Mouse (Mus musculus) liver (tissue): Measurements from ENCODE around the gene Fars2.
A peak's percentile ranks its signal among the peaks of the same experiment; 100 is the strongest.

Source experiments
- DNase-seq: peaks from one replicate; pipeline ENCODE4 v3.0.0-alpha.2; 2020; ENCODE audit warnings: mixed read lengths

Gene Fars2

DNA sequence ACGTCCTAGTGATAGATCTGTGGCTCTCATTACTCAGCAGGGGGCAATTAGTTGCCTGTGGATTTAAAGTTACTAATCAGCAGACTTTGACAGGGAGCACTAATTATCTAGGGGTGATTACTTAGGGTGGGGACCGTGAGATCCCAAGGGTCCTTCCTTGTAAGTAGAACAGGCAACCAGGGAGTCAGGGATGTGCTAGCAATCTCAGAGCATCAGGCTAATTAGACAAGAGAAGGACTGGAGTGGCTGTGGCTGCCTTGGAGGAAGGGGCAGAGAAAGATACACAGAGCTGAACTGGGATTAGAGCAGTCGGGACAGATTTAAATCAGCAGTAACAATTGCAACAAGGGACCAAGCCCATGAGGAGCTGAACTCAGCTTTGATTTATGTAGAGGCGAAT, 471.9 kb downstream of the Fars2 start:
- no peak for DNase-seq

DNA sequence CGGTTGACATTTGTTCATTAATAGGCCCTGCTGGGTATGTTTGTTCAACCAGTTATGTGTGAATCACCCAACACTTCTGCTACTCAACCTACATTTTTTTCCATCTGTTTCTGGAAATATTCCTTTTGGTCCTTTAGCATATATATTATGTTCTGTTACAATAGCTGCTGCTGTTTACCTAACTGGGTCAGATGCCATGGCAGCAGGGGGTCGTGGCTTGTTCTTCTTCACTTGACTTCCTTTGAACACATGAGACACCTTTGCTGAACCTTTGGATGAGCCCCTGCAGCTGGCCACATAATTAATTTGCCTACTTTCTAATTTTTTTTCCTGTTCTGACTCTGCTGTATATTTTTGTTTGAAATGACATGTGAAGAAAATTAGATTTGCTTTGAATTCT, 475.1 kb downstream of the Fars2 start:
- no peak for DNase-seq

DNA sequence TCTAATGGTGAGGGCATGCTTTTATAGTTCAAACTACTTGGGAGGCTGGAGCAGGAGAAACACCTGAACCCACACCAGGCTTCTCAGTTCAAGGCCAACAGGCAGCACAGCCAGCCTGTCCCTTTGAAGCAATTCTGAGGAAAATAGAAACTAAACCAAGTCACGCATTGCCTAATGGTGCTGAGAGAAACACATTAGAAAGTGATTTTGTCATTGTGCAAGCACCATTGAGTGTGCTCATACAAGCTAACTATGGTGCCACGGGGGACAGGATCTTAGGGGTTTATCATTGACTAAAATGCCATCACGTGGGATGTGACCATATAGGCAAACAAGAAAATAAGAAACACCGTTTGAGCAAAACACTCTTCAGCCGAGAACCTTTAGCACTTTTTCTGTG, 489.5 kb downstream of the Fars2 start:
- no peak for DNase-seq

DNA sequence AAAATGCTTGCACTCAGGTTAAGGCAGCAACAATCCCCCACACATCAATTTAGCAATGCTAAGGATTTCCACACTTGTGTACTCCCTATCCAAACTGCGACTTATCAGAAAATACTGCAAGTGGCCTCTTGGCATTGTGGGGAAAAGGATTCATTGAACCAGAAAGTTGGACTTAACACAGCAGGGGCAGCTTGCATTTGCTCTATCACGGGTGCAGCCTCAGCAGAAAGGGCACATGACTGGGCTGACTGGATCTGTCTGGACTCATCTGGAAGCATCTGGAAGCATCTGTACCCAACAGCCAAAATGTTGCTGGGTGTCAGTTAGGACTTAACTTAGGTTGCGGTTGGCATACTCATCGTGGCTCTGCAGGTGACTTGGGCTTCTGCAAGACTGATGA, 490.7 kb downstream of the Fars2 start:
- DNase-seq, result no peak

DNA sequence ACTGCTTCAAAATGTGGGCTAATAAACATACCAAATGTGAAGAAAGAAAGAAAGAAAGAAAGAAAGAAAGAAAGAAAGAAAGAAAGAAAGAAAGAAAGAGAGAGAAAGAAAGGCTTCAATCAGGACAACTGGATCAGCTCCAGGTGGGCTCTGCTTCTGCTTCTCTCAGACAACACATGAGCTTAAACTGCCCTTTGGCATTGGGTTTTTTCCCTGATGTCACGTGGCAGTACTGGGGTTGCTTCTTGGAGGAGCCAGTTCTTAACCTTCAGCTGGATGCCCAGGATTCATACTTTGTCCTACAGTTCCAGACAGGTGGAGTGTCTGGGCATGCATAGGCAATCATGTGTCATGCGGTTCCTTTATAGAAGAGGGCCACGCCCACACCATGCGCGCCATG, 493.2 kb downstream of the Fars2 start:
- DNase-seq, result no peak

DNA sequence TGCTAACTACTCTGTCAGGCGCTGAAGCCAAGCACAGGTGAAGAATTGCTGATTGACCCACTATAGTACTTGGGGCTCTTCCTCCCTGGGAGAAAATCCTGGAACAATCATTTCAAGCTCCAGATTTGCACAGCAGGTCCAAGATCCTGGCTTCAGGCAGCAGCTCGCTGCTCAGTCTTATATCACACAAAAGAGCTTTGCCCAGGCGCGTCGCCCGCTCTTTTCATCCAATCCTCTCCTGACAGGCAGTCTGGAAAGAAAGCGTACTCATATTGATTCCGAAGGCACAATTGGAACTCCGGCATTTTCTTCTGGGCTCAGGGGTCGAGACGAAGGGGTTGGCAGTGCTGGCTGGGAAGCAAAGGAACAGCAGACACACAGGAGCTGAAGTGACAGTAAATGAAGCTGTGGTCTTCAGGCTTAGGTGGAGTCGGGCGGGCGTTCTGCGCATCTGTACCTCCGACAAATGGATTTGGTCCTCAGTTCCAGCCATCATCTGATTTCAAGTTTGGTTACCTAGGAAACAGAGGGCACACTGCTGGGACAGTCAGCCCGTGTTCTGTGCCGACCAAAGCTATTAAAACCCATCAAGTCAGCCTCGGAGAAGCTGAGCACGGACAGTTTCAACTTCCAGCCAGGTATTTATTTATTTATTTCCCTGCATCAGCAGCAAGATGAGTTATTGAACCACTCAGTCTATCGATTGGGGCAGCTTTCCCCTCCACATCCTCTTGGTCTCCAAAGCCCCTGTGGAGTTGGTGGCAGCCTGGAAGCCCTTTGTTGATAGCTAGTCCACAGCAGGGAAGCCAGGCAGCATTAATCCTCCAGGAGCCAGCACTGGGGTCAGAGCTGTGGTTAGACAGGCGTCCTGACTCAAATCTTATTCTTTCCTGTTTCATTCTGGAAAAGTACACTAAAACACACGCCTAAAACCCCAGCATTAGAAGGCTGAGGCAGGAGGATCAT, 495.9 kb downstream of the Fars2 start:
- no peak for DNase-seq

DNA sequence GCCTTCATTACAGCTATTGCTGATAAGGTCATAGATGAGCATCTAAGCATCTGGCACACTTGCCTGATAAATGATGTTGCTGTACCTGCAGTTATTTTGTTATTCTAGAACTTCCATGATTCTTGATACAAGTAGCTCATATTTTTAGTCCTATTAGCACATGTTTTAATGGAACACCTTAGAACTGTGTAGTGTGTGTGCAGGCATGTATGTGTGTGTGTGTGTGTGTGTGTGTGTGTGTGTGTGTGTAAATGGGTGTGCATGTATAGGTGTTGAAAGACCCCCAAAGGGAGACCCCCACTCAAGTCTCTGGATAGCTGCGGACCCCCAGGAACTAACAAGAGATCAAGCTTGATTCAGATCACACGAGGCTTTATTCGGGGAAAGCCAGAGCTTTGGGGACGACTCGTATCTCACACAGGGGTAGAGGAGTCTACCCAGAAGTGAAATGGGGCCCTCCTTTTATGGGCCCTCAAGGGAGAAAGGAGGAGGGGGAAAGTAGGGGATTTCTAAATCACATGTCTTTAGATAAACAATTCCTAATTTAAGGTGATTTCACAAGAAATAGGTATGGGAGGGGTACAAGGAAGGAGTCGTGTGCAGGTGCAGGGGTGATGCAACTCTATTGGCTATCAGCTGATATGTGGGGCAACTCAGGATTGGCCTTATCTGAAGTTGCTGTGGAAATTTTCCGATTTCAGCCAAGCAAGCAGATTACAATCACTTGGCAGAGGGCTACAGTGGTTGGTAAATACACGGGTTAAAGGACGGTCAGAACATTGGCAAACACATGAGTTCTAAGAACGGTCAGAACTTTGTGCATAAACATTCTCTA, 503.5 kb downstream of the Fars2 start:
- DNase-seq, result peak; percentile 9

DNA sequence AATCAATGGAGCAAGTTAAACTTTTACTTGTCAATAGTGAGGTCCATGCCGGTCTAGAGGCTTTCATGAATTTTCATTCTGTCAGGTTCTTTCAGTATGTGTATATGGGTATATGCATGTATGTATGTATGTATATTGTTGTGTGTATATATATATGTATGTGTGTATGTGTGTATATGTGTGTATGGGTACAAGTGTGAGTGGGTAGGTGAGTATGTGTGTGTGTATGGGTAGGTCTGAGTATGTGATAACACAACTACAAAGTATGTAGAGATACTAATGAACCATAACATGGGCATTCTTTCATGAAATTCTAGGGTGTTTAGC, 504.1 kb downstream of the Fars2 start:
- DNase-seq, result no peak

DNA sequence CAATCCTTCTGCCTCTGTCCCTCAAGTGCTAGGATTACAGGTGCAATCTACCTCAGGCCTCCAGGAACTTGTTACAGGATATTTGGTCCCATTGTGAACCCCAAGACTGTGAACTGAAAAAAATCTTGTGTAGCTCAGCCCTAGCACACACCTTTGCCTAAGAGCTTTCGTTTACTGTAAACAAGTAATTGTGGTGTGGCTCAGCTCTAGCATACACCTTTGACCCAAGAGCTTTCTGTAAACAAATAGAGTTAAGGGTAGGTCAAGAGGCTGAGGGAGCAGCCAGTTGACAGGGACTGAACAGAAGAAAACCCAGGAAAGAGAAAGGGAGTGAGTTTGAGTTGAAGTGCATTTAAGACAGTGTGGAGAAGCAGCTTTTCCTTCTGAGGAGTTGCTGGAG, 506.3 kb downstream of the Fars2 start:
- no peak for DNase-seq

DNA sequence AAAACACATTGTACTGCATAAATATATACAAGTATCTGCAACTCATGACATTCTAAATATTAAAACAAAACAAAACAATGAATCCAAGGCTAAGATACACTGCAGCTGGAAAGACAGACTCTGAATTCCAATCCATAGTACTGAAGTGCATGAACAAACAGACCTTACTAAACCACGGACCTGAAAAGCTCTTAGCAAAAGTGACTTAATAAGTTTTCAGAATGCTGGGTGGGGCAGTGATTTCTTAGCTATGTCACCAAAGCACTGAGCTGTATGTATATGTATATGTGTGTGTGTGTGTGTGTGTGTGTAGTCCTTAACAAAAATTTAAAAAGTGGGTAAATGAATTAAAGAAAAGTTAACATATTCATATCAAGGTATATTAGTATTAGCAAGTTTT, 511.9 kb downstream of the Fars2 start:
- DNase-seq, result no peak

DNA sequence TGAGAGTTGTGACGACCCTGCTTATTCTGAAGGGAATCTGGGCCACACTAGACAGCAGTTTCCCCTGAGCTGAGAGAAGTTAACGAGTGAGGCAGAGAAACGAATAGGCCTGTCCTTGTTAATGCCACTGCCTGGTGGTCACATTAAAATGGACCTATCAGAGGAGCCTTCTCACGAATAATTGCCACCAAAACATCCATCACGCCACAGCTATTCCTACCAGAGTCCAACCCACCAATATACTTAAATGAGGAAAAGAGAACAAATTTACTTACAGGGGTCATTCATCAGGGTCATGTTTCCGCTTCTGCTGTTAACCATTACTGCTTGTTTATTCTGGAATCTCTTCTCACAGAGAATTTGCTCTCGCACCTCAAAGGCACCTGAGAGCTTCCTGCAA, 531.0 kb downstream of the Fars2 start:
- no peak for DNase-seq

DNA sequence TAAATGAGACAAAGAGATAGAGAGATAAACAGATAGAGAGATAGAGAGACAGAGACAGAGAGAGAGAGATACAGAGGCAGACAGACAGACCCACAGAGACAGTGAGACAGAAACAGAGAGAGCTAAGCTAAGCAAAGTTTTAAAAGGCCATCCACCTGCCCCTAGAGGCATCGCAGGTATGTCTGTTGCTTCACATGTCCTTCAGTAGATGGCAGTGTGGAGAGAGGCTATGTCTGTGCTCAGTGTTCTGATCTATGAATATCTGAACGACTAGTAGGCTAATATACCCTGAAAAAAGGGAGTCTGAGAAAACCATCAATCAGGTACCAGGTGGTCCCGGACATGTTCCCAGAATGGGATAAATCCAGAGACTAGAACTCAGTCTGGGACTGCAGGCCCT, 537.0 kb downstream of the Fars2 start:
- no peak for DNase-seq

DNA sequence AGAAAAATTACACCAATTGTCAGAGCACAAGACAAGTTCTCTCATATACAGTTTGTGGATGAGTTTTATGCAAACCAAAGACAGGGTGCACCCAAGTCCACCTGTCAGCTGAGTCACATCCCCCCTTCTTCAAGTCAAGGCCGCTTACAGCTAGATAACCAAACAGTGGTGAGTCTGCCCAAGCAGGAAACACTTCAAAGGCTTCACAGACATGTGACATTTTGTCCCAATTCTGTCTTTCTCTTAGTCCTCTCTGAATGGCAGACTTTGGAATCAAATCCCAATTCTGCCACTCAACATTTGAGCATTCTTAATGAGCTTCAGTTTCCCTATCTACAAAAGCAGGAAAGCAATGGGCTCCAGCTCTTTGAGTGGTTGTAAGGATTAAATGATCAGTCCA, 562.1 kb downstream of the Fars2 start:
- no peak for DNase-seq

DNA sequence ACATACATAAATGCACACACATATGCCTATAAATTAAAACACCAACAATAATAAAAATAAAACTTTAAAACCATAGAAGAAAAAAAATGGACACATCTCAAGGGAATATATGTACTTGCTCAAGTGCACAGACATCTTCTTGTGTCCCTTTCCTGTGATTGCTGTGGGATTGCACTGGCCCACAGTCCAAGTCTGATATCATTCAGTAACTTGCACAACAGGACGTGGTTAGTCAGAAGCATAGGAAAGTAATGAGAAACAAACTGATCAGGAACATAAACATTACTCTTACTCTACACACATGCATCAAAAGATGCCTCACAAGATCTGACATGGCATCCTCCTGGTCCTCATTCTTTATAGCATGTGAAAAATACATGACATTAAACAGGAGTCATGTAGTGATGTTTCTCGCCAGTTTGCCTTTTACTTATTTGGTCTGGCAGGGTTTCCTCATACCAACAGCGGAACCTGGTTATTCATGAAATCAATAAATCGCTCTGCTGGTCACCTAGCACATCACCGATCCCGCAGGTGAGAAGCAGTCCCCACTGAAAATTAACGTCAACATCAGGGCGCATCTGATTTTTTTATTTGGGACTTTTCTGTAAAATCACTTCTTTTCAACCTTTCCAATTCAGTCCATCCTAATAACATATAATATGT, 563.6 kb downstream of the Fars2 start:
- no peak for DNase-seq

DNA sequence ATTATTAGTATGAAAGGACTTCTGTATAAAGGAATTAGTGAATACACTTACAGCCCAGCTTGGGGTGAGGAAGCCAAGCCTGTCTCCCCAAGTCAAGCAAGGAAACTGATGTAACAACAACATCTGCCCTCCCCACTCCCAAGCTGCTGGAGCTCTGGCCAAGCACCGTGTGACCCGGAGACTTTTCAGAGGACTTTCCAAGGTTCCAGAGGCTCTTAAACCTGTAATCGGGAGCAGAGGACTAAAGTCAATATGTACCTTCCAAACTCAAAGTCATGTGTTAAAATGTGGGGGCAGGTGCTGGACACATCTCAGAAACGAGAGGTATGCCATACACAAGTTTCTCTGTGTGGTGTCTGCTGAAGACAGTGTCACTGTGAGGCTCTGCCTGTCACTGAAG, 566.4 kb downstream of the Fars2 start:
- no peak for DNase-seq

DNA sequence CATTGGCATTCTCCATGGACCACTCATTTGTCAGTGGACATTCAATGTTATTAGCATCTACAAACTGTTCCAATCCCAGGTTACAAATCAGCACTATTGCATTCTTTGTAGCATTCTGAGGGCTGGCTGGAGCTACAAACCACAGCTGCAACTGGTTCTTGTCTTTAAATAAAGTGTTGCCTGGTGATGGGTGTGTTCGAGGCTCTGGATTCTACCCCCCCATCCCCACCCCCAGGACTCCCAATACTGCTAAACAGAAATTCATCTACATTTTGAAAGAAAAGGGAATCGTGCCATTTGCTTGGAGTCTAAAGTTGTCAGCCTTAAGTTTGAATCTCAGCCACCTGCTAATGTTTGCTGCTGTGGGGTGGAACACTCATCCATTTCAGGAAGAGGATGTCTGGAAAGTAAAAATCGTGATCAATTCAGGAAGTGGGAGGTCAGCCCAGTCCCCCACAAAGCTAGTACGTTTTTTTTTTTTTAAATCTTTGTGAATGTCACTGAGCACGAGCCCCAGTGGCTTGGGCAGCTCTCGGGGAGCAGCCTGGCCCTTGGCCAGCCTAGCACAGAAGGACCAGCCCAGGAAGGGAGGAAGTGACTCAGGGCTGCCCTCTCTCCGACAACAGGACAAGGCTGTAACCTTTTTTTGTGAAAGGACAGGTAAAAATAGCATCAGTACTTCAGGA, 578.4 kb downstream of the Fars2 start:
- DNase-seq, result no peak

DNA sequence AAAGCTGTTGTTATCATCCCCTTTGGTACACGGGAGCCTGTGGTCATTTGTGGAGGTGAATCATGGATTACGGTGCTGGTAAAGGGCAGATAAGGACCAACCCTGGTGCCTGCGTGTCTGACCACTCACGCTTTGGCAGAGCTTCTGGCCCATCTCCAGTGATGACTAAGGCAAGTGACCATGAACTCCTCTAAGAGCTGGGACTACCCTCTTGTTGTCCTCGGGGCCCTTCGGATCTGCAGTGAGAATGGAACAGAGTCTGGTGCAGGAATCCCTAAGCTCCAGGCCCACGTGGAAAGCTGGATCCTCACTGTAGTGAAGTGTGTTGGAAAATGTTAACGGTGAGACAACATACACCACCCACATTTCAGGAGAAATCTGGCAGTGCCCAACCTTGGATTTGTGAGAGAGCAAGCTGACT, 579.1 kb downstream of the Fars2 start:
- DNase-seq, result no peak

DNA sequence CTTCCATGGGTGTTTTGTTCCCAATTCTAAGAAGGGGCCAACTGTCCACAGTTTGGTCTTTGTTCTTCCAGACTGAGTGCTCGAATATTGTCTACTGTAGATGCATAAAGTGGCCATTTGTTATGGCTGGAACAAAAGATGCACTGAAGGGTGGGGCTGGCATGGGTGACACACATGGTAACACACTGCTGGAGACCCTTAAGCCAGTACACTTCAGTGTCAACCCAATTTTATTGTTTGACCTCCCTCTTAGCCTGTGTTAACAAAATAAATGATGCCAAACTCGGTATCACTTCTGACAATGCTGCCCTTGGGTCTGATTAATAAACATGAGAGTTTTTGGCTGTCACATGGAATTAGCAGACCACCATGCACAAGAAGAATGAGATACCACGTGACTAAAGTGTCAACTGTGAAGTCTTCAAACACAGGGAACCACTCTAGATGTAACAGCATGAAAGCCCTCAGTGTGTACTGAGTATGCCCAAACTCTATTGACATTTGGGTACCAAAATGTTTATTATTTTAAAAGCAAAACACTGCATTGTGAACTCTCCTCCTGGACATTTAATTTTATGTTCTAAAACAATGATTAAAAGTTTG, 590.0 kb downstream of the Fars2 start:
- no peak for DNase-seq

DNA sequence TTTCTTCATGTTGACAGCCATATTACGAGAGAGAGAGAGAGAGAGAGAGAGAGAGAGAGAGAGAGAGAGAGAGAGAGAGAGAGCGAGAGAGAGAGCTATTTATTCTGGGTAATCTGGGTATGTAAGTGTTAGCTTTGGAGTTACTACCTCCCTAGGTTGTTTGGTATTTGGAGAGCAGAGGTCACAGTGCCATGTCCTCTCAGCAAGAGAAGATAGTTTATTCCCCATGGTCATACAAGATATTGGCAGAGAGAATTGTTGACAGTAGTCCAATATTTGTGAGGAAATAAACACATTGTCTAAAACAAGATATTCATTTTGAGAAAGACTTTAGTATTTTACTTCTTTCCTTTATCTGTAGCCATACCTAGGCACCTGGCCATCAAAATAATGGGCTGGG, 596.9 kb downstream of the Fars2 start:
- no peak for DNase-seq

DNA sequence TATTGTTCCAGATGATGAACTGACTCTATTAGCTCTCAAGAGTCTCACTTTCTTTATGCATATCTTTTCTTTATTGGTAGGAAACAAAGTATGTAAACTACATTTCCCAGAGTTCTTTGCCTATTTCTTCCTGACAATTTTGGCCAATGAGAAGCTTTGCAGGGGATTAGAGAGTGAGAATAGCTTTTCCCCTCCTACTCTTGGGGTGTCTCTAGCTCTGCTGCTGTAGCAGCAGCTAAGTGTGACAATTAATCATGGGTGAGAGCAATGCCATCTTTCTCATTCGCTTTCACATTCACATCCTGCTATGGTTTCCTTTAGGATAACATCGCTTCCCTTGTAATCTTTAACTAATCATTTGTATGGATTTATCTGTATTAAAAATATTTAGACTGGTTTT, 599.5 kb downstream of the Fars2 start:
- no peak for DNase-seq

DNA sequence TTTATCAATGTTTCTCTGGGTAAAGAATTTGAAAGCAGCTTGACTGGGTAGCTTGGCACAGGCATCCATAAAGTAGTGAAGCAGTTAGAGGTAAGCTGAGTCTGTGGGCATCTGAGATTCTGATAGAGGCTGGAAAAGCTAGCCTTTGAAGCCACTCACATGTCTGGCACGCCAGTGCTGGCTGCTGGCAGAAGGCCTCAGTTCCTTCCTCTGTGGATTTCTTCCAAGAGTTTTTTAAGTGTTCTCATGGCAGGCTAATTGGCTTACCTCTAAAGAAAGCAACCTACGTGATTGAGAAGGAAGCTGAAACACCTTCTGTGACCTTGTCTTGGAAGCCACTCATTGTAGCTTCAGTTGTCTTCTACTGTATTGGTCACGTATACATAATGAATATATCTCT, 600.2 kb downstream of the Fars2 start:
- DNase-seq, result no peak

DNA sequence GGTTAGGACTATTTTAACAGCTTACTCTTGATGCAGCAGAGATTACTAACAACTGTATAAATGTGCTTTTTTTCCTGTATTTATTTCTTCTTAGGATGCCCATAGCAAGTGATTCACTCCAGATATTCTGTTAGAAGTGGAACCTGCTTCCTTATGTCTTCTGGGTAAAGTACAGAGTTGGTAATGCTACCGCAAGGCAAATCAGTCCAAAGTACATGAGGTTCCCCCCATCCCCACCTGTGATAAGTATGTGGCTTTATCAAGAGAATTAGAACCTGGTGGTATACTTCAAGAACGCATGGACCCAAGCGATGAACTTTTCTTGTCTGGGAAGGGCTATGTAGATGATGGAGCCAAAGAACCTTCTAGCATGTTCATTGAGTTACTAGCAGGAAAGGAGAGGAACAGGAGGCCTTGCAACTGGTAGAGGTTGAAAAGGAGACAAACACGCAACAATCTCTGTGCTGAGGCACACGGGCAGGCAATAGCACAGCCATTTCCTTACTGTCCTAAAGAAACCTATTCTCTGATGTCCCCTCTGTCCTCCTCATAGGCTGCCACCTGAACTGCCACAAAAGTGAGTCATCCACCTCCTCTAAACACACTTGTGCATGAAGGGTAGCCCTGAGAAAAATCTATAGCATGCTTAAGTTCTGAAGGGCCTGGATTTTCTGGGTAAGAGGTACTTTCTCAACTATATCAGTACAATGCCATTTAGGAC, 603.2 kb downstream of the Fars2 start:
- DNase-seq, result no peak
